Mouse (Mus musculus) G1E (cell line): ENCODE results near the gene Ms4a2.

Source experiments
- CTCF ChIP-seq: IDR thresholded peaks from 2 replicates; pipeline ENCODE4 v1.5.1; 2012; ENCODE audit warnings: low read depth, low read length, inconsistent platforms, mixed read lengths
- POLR2AphosphoS5 ChIP-seq: IDR thresholded peaks from 2 replicates; pipeline ENCODE4 v1.6.1; 2012; ENCODE audit warnings: low read depth, low read length, inconsistent platforms; ENCODE audit not compliant: insufficient replicate concordance

DNA sequence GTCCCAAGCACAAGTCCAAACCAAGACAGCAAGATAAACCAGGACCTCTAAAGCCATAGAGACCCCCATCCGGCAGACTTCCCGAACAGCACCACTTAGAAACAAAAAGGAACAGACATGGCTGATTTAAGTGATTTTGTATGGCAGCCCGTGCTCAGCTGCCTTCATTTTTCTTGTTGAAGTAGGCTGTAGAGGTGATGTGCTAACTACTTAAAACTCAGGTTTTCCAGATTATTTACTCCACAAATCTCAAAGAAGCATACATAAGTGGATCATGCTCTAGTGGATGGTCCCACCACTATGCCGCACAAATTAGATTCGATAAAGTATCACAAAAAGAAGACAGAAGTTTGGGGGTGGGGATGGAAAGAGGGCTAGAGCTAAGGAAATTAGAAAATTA lies 36.9 kb upstream of the Ms4a2 start, which contains the start of gene Oosp2:
- TF ChIP-seq CTCF (no peak), POLR2AphosphoS5 (no peak)
